Mouse (Mus musculus): ENCODE data around the gene Cenpm.
A peak's percentile ranks its signal among the peaks of the same experiment; 100 is the strongest.
"Not testable (repeated sequence)": the region's sequence is repeated elsewhere in the genome, so short reads cannot be mapped to it uniquely, and the experiment has no call there.

Gene Cenpm

GRCm38 (mm10) chr15:82244115-82244804, at the start of gene Cenpm:
Gene Cenpm (minus strand): TSS chr15:82244748.
- peak; percentile 92 for DNase-seq (ENCODE audit: low spot score)

GRCm38 (mm10) chr15:82294059-82294458, 49.5 kb upstream of the Cenpm start:
- DNase-seq (ENCODE audit: low spot score) = no peak

- DNase-seq (ENCODE audit: low spot score) = no peak
These were observed 48.7 kb upstream of the Cenpm start for GRCm38 (mm10) chr15:82293271-82293711.

DNA sequence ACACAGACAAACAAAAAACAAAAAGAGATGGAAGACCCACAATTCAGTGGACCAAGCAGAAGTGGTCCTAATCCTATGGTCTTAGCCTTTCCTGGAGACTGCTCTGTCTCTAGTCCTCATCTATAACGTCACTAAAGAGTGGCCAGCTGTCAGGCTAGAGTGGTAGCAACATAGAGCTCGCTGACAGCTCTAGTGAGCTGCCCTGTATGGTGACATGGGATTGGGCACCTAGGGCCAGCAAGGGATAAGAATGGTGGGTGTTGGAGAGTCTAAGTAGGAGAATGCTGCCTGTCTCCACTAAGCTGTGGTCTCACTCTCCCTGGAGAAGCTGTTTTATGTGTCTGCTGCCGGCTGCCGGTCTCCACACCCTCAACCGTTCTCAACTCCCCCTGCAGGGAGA, 48.3 kb upstream of the Cenpm start:
- no peak for DNase-seq (ENCODE audit: low spot score)

DNA sequence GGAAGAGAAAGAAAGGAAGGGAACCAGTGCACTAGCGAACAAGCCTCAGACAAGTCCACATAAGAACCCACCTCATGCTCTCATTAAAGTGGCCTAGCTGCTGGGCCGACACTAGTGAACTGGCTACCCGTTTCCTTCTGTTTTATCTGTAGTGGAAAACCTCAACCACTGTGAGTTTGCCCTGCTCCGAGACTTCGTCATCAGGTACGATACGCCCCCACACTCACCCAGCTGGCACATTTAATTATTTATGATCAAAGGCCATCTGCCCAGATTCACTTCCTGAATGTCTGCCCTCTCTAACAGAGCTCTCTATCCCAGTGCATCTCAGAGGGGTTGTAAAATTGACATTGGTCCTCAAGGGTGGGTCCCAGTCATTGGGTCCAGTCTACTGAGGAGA, 45.7 kb upstream of the Cenpm start:
- no peak for DNase-seq (ENCODE audit: low spot score)

- no peak for DNase-seq (ENCODE audit: low spot score)
These were observed 41.6 kb upstream of the Cenpm start for GRCm38 (mm10) chr15:82286157-82286556.

GRCm38 (mm10) chr15:82280638-82281037, 36.1 kb upstream of the Cenpm start:
- no peak for DNase-seq (ENCODE audit: low spot score)

DNA sequence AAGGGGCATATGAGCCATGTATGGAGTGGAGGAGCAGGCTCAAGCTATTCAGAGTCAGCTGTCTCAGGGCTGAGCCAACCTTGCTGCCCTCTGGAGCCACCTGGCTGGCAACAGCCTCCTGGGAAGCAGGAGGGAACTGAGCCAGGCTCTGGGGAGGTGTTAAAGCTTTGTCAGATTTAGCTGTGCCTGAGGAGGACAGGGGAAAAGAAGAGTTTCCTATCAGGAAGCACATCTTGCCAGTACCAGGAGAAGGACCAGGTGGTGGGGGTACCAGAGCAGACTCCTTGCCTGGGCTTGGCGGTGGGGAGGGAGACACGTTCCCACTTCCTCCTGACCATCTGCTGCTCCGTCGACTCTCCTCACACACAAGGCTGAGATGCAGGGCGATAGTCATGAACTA, 33.0 kb upstream of the Cenpm start:
- DNase-seq (ENCODE audit: low spot score) = no peak

DNA sequence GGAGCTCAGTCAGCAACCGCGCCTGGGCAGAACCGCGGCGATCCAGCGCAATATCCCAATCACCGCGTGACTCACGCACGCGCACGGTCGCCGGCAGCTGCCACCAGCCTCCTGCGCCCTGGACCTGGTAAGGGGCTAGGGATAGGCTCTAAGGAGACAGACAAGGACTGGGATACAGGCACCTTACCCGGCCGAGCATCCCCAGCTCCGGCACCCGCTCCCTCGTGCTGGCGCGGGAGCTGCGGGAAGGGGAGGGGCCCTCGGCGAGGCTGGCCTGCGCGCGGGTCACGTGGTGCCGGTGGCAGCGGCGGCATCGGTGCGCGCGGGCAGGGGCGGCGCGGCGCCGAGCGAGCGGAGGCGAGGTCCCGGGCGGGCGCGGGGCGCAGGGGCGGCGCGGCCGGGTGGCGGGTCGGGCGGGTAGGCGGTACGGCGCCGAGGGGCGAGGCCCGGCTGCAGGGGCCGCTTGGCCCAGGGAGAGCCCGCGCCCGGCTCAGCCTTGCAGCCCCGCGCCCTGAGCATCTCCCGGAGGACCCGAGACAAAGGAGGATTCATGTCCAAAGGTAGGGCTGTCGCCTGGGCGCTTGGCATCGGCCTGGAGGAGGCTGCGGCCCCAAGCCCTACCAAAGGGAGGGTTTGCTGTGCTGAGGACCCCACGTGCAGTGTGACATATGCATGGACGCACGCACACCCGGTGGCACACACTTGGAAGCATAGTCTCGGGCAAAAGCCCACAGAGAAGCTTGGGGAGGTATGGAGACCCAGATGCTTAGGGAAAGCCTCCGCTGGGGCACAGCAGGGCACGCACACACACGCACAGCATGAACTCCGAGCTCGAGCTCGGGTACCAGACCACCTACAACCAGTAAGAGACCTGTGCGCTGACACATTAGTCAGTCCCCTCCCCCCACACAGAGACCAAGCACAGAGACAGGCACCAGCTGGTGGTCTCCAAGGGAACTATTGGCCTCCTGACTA, 30.7 kb upstream of the Cenpm start:
- no peak for DNase-seq (ENCODE audit: low spot score)

DNA sequence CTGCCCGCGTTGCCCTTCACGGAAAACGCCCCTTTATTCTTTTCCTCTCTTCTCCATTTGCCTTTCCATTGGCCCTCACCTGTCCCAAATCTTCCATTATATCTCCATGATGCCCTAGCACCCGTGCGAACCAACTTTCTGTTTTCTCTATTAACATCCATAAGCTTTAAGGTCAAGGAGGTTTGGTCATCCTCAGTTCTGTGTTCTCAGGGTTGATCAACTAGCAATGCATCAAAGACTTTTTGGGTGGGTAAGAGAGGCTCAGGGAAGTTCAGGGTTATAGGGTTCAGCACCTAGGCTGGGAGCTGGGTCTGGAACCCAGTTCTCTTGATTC, 30.0 kb upstream of the Cenpm start, which contains the start of gene Sept3:
Gene Sept3 (plus strand): TSS at position 301 of the 334 bp plus-strand sequence.
- no peak for DNase-seq (ENCODE audit: low spot score)

DNA sequence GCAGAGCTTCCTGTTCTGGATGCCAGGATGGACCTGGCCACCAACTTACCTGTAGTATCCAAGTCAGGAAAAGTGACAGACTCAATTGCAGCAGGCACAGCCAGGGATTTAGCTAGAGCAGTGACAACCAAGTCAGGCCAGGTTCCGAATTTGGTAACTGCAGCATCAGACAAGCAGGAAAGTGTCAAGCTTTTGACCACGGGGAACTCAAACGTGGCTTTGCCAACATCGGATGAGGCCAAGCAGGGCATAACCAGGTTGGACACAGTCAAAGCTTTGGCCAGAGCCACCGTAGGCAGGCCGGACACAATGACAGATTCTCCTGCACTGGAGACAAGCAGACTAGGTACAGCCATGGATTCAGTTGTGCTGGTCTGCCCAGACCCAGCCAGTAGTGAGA, 27.7 kb upstream of the Cenpm start:
- no peak for DNase-seq (ENCODE audit: low spot score)

DNA sequence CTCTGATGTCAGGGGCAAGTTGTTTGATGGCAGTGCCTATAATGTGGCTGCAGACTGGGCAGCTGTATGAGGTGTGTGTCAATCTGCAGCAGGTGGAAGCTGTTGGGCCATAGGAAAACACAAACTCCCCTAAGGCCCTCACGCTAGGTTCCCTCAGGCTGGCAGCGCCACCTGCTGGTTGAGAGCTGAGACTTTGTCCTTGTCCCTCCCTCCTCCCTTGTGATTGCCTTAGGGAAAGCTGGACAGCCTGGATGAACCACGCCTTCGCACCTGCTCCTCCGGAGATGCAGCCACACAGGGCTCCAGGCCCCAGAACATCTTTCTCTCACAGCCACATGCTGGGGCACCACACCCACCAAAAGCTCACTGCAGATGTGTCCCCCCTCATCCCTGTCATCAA, 26.7 kb upstream of the Cenpm start:
- DNase-seq (ENCODE audit: low spot score) = peak; percentile 37

DNA sequence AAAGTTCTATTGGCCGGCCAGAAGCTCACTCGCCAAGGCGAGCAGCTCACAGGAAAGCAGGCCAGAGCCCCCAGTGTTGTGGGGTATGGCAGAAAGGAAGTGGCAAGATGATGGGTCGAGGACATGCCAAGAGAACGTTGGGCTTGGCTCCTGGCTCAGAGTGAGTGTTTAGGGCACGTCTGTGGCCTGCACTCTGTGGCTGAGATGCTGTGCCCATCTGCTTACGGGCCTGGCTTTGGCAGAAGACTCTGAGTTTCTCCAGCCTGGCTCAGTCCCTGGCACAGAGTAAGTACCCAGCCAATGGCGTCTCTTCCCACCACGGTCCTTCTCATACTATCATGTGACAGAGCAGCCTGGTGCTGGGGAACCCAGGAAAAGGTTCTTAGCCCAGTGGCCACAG, 24.2 kb upstream of the Cenpm start:
- DNase-seq (ENCODE audit: low spot score) = no peak

DNA sequence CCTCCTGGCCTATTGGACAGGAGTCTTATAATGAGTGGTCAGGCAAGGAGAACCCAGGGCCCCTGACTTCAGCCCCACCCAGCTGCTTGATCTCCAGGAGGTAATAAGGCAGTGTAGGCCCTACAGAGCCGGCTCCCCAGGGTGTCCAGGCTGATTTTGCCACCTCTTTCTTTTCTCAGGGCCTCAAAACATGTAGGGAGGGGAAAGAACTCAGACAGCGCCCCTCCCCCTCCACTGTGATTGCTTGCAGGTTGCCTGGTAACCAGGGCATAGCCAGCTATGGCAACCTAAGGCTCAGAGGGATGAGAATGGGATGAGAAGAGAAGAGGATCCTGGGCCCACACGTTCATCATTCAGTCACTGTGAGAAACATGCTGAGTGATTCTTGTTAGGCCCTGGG, 23.6 kb upstream of the Cenpm start:
- DNase-seq (ENCODE audit: low spot score) = no peak

GRCm38 (mm10) chr15:82266356-82266755, 21.8 kb upstream of the Cenpm start:
- DNase-seq (ENCODE audit: low spot score) = peak; percentile 52

DNA sequence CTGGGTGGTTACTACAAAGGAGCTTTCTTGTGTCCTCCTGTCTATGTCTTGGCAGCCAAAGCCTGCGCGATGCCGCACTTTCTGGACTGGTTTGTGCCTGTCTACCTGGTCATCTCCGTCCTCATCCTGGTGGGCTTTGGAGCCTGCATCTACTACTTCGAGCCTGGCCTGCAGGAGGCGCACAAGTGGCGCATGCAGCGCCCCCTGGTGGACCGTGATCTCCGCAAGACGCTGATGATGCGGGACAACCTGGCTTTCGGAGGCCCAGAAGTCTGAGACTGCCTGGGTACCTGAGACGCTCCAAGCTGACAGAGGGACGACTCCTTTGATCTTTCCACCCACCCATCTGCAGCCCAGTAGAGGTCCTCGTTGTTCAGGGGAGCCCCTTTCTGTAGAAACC, 15.0 kb upstream of the Cenpm start:
- DNase-seq (ENCODE audit: low spot score) = peak; percentile 39

GRCm38 (mm10) chr15:82255944-82256383, 11.4 kb upstream of the Cenpm start:
- DNase-seq (ENCODE audit: low spot score) = no peak

GRCm38 (mm10) chr15:82255248-82255647, 10.7 kb upstream of the Cenpm start:
- no peak for DNase-seq (ENCODE audit: low spot score)

- no peak for DNase-seq (ENCODE audit: low spot score)
These were observed 7.5 kb upstream of the Cenpm start, which contains the start of gene 1500009C09Rik for GRCm38 (mm10) chr15:82252097-82252496. Gene 1500009C09Rik (plus strand): TSS chr15:82252397.

GRCm38 (mm10) chr15:82251579-82251978, 7.0 kb upstream of the Cenpm start:
- no peak for DNase-seq (ENCODE audit: low spot score)

DNA sequence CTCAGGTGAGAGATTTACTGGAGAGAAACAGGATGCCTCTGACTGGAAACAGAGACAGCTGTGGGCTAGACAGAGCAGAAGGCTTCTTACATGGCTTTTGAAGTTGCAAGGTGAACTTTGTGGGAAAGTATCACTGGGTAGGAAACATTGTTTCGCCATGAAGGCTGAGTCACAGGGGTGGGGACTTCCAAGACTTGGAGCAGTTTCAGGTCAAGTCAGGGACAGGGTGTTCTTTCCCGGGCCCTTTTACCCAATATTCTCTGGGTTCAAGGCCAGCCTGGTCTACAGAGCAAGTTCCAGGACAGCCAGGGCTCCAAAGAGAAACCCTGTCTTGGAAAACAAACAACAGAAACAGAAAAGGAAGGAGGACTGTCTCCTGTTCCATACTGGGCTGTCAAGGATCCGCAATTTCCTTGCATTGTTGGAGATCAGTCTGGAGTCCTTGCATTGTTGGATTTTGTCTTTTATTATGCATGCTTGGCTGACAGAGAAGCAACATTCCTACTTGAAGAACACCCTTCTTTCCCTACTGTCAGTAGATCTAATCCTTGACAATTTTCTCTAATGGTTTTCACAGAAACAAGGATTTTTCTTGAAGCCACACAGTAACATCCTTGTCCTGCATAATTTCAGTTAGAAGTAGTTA, 2.7 kb upstream of the Cenpm start:
- DNase-seq (ENCODE audit: low spot score) = no peak

GRCm38 (mm10) chr15:82244805-82245161, 235 bp upstream of the Cenpm start:
- DNase-seq (ENCODE audit: low spot score) = not testable (repeated sequence)

DNA sequence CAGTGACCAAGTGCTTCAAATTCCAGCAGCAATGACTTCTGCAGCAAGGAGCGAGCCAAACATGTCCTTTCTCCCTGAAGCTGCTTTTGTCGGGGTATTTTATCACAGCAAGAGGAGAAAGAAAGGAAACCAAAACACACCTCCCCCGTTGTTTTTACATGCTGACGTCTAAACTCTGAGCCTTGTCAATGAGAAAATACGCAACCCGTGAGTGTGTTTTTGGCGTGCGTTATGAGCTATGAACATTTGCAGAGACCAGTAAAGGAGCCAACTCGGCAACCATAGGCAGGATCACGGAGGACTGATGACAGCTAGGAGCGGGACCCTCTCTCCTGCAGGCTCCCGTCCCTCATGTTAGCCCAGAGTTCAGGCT, 820 bp downstream of the Cenpm start:
- no peak for DNase-seq (ENCODE audit: low spot score)

Measured in lung, postnatal 25 days (tissue).